Mouse (Mus musculus) G1E (cell line): ENCODE results near the gene Tas2r110. TPM values are rescaled to one million over a fixed set of nuclear protein-coding genes. Genes with fewer than 3 reads are reported as not detected.

Experiments used
- ATAC-seq: 2 replicates; pipeline ENCODE4 v1.8.0; 2016; ENCODE audit warnings: mild to moderate bottlenecking; ENCODE audit not compliant: insufficient number of reproducible peaks, poor library complexity, low FRiP score, severe bottlenecking; ENCODE audit errors: extremely low read depth
- DNase-seq: peaks from one replicate; pipeline ENCODE4 v3.0.0; 2012; ENCODE audit warnings: low spot score
- H3K27me3 ChIP-seq: 2 replicates; pipeline ENCODE4 v1.6.1; 2012; ENCODE audit warnings: mild to moderate bottlenecking, low read length, inconsistent platforms; ENCODE audit not compliant: insufficient read depth
- H3K36me3 ChIP-seq: replicated peaks from 2 replicates; pipeline ENCODE3; 2012; ENCODE audit warnings: mild to moderate bottlenecking, inconsistent platforms
- H3K4me1 ChIP-seq: 2 replicates; pipeline ENCODE4 v1.6.1; 2012; ENCODE audit warnings: low read depth, low read length, inconsistent platforms, mixed read lengths; ENCODE audit not compliant: insufficient read depth
- H3K4me3 ChIP-seq: 2 replicates; pipeline ENCODE4 v1.5.1; 2012; ENCODE audit warnings: low read depth, mild to moderate bottlenecking, inconsistent platforms, low read length, moderate library complexity, mixed read lengths
- H3K9me3 ChIP-seq: replicated peaks from 2 replicates; pipeline ENCODE4 v1.6.1; 2012; ENCODE audit warnings: inconsistent platforms
- CTCF ChIP-seq: IDR thresholded peaks from 2 replicates; pipeline ENCODE4 v1.5.1; 2012; ENCODE audit warnings: low read depth, low read length, inconsistent platforms, mixed read lengths
- GATA1 ChIP-seq: IDR thresholded peaks from 2 replicates; pipeline ENCODE4 v1.6.1; 2012; ENCODE audit warnings: borderline replicate concordance, low read length, inconsistent platforms, mixed read lengths
- GATA2 ChIP-seq: IDR thresholded peaks from 2 replicates; pipeline ENCODE4 v1.6.1; 2012; ENCODE audit warnings: low read depth, low read length, inconsistent platforms, borderline replicate concordance
- POLR2AphosphoS5 ChIP-seq: IDR thresholded peaks from 2 replicates; pipeline ENCODE4 v1.6.1; 2012; ENCODE audit warnings: low read depth, low read length, inconsistent platforms; ENCODE audit not compliant: insufficient replicate concordance
- TAL1 ChIP-seq: conservative IDR thresholded peaks from 2 replicates; pipeline ENCODE4 v1.6.1; 2012; ENCODE audit warnings: low read depth, low read length, inconsistent platforms, mixed read lengths
- polyA plus RNA-seq: library from polyadenylated mRNA; stranded (reverse); fragments of >175 nt; gene quantifications from 2 replicates; pipeline ENCODE4 v1.2.3, GENCODE M21; 2012
- total RNA-seq, 2 experiments: library from RNA; stranded (forward) in 1 of 2; stranded (reverse) in 1 of 2; fragments of 200-1000 nt in 1 of 2; fragments of >200 nt in 1 of 2; fragmentation: Nextera tagmentation in 1 of 2; gene quantifications; 2 replicates each; pipeline ENCODE4 v1.2.3; 2014 to 2017

The Tas2r110 gene
- total RNA-seq (2014; fragmentation: Nextera tagmentation) (not detected in 2 replicates), total RNA-seq (2017) (0.33 TPM in 1 of 2 replicates, not detected in the other), polyA plus RNA-seq (not detected in 2 replicates)

- Histone ChIP-seq H3K4me1 (no peaks in the 10 kb centered on the region), H3K27me3 (no peaks in the 10 kb centered on the region), H3K9me3 (no peaks in the 10 kb centered on the region), H3K36me3 (no peaks in the 10 kb centered on the region), H3K4me3 (no peak within 1 kb of the TSS)
- DNase-seq (no peak), ATAC-seq (no peak)
- no peak for TF ChIP-seq CTCF
- no peak for TF ChIP-seq TAL1
- TF ChIP-seq GATA2: no peak
- no peak for TF ChIP-seq POLR2AphosphoS5
- no peak for TF ChIP-seq GATA1
Observed at GRCm38 (mm10) chr6:132867708-132868107, at the start of gene Tas2r110. Gene Tas2r110, plus strand, starts transcription at chr6:132868008.

GRCm38 (mm10) chr6:132846842-132847241 lies 21.0 kb upstream of the Tas2r110 start, which contains the start of gene Tas2r123:
Gene Tas2r123, plus strand, starts transcription at chr6:132847142.
- no peak for ATAC-seq
- no peak for DNase-seq
- Histone ChIP-seq H3K4me3 (no peak within 1 kb of the TSS), H3K9me3 (no peaks in the 10 kb centered on the region), H3K36me3 (no peaks in the 10 kb centered on the region), H3K27me3 (no peaks in the 10 kb centered on the region), H3K4me1 (no peaks in the 10 kb centered on the region)
- TF ChIP-seq CTCF (no peak), GATA1 (no peak), GATA2 (no peak), TAL1 (no peak), POLR2AphosphoS5 (no peak)

GRCm38 (mm10) chr6:132855138-132855537 lies 12.7 kb upstream of the Tas2r110 start, which contains the start of gene Tas2r116:
Gene Tas2r116, plus strand, starts transcription at chr6:132855438.
- no peaks in the 10 kb centered on the region; the same call in 1 of the 2 replicates for H3K9me3 ChIP-seq
- H3K27me3 ChIP-seq: no peaks in the 10 kb centered on the region
- H3K4me3 ChIP-seq: no peak within 1 kb of the TSS
- H3K4me1 ChIP-seq: no peaks in the 10 kb centered on the region
- H3K36me3 ChIP-seq: no peaks in the 10 kb centered on the region
- DNase-seq (no peak), ATAC-seq (no peak)
- TF ChIP-seq TAL1 (no peak), GATA2 (no peak), POLR2AphosphoS5 (no peak), GATA1 (no peak), CTCF (no peak)

GRCm38 (mm10) chr6:132892711-132893110 lies 24.9 kb downstream of the Tas2r110 start, which contains the start of gene Tas2r113:
Gene Tas2r113, plus strand, starts transcription at chr6:132893011.
- DNase-seq (no peak), ATAC-seq (no peak)
- H3K4me3 ChIP-seq: no peak within 1 kb of the TSS
- no peaks in the 10 kb centered on the region for H3K4me1 ChIP-seq
- H3K36me3 ChIP-seq: no peaks in the 10 kb centered on the region
- H3K27me3 ChIP-seq: no peaks in the 10 kb centered on the region
- H3K9me3 ChIP-seq: no peaks in the 10 kb centered on the region
- TF ChIP-seq POLR2AphosphoS5 (no peak), CTCF (no peak), GATA1 (no peak), GATA2 (no peak), TAL1 (no peak)

- Histone ChIP-seq H3K36me3 (no peaks in the 10 kb centered on the region), H3K27me3 (no peaks in the 10 kb centered on the region), H3K4me3 (no peak within 1 kb of the TSS), H3K9me3 (no peaks in the 10 kb centered on the region), H3K4me1 (no peaks in the 10 kb centered on the region)
- ATAC-seq (no peak), DNase-seq (no peak)
- no peak for TF ChIP-seq TAL1
- no peak for TF ChIP-seq CTCF
- no peak for TF ChIP-seq POLR2AphosphoS5
- no peak for TF ChIP-seq GATA1
Observed at GRCm38 (mm10) chr6:132909351-132909750, 41.5 kb downstream of the Tas2r110 start, which contains the start of gene Tas2r125. Gene Tas2r125, plus strand, starts transcription at chr6:132909651.

Other genes with a start within 250 kb of the Tas2r110 start
- not detected in 2 replicates for gene A630073D07Rik, start 216.5 kb upstream of the Tas2r110 start, total RNA-seq (2014; fragmentation: Nextera tagmentation)
- gene A630073D07Rik, start 216.5 kb upstream of the Tas2r110 start, total RNA-seq (2017): 0.16 TPM in 1 of 2 replicates, not detected in the other
- not detected in 2 replicates for gene A630073D07Rik, start 216.5 kb upstream of the Tas2r110 start, polyA plus RNA-seq
- gene Tas2r120, start 211.1 kb upstream of the Tas2r110 start, total RNA-seq (2014; fragmentation: Nextera tagmentation): not detected in 2 replicates
- 0.12 TPM in 1 of 2 replicates, not detected in the other for gene Tas2r120, start 211.1 kb upstream of the Tas2r110 start, total RNA-seq (2017)
- gene Tas2r120, start 211.1 kb upstream of the Tas2r110 start, polyA plus RNA-seq: not detected in 2 replicates
- gene Tas2r121, start 167.0 kb upstream of the Tas2r110 start, total RNA-seq (2014; fragmentation: Nextera tagmentation): not detected in 2 replicates
- not detected in 2 replicates for gene Tas2r121, start 167.0 kb upstream of the Tas2r110 start, total RNA-seq (2017)
- not detected in 2 replicates for gene Tas2r121, start 167.0 kb upstream of the Tas2r110 start, polyA plus RNA-seq
- gene Tas2r122, start 156.1 kb upstream of the Tas2r110 start, total RNA-seq (2014; fragmentation: Nextera tagmentation): not detected in 2 replicates
- not detected in 2 replicates for gene Tas2r122, start 156.1 kb upstream of the Tas2r110 start, total RNA-seq (2017)
- not detected in 2 replicates for gene Tas2r122, start 156.1 kb upstream of the Tas2r110 start, polyA plus RNA-seq
- gene Tas2r115, start 130.0 kb upstream of the Tas2r110 start, total RNA-seq (2014; fragmentation: Nextera tagmentation): not detected in 2 replicates
- not detected in 2 replicates for gene Tas2r115, start 130.0 kb upstream of the Tas2r110 start, total RNA-seq (2017)
- not detected in 2 replicates for gene Tas2r115, start 130.0 kb upstream of the Tas2r110 start, polyA plus RNA-seq
- not detected in 2 replicates for gene Tas2r124, start 113.3 kb upstream of the Tas2r110 start, total RNA-seq (2014; fragmentation: Nextera tagmentation)
- 0.16 TPM in 1 of 2 replicates, not detected in the other for gene Tas2r124, start 113.3 kb upstream of the Tas2r110 start, total RNA-seq (2017)
- not detected in 2 replicates for gene Tas2r124, start 113.3 kb upstream of the Tas2r110 start, polyA plus RNA-seq
- not detected in 2 replicates for gene Tas2r102, start 105.9 kb upstream of the Tas2r110 start, total RNA-seq (2014; fragmentation: Nextera tagmentation)
- not detected in 2 replicates for gene Tas2r102, start 105.9 kb upstream of the Tas2r110 start, total RNA-seq (2017)
- not detected in 2 replicates for gene Tas2r102, start 105.9 kb upstream of the Tas2r110 start, polyA plus RNA-seq
- gene Tas2r136, start 89.8 kb upstream of the Tas2r110 start, total RNA-seq (2014; fragmentation: Nextera tagmentation): not detected in 2 replicates
- gene Tas2r136, start 89.8 kb upstream of the Tas2r110 start, total RNA-seq (2017): 0.11 TPM in 1 of 2 replicates, not detected in the other
- not detected in 2 replicates for gene Tas2r136, start 89.8 kb upstream of the Tas2r110 start, polyA plus RNA-seq
- not detected in 2 replicates for gene Tas2r117, start 65.2 kb upstream of the Tas2r110 start, total RNA-seq (2014; fragmentation: Nextera tagmentation)
- gene Tas2r117, start 65.2 kb upstream of the Tas2r110 start, total RNA-seq (2017): not detected in 2 replicates
- gene Tas2r117, start 65.2 kb upstream of the Tas2r110 start, polyA plus RNA-seq: not detected in 2 replicates
- gene Tas2r123, start 20.9 kb upstream of the Tas2r110 start, total RNA-seq (2014; fragmentation: Nextera tagmentation): not detected in 2 replicates
- 0.16 and 0.23 TPM in 2 replicates for gene Tas2r123, start 20.9 kb upstream of the Tas2r110 start, total RNA-seq (2017)
- gene Tas2r123, start 20.9 kb upstream of the Tas2r110 start, polyA plus RNA-seq: not detected in 2 replicates
- gene Tas2r116, start 12.6 kb upstream of the Tas2r110 start, total RNA-seq (2014; fragmentation: Nextera tagmentation): not detected in 2 replicates
- gene Tas2r116, start 12.6 kb upstream of the Tas2r110 start, total RNA-seq (2017): 0.16 TPM in 1 of 2 replicates, not detected in the other
- not detected in 2 replicates for gene Tas2r116, start 12.6 kb upstream of the Tas2r110 start, polyA plus RNA-seq
- gene Tas2r113, start 25.0 kb downstream of the Tas2r110 start, total RNA-seq (2014; fragmentation: Nextera tagmentation): not detected in 2 replicates
- 0.11 TPM in 1 of 2 replicates, not detected in the other for gene Tas2r113, start 25.0 kb downstream of the Tas2r110 start, total RNA-seq (2017)
- not detected in 2 replicates for gene Tas2r113, start 25.0 kb downstream of the Tas2r110 start, polyA plus RNA-seq
- not detected in 2 replicates for gene Tas2r125, start 41.6 kb downstream of the Tas2r110 start, total RNA-seq (2014; fragmentation: Nextera tagmentation)
- not detected in 2 replicates for gene Tas2r125, start 41.6 kb downstream of the Tas2r110 start, total RNA-seq (2017)
- gene Tas2r125, start 41.6 kb downstream of the Tas2r110 start, polyA plus RNA-seq: not detected in 2 replicates
- not detected in 2 replicates for gene Tas2r129, start 83.1 kb downstream of the Tas2r110 start, total RNA-seq (2014; fragmentation: Nextera tagmentation)
- gene Tas2r129, start 83.1 kb downstream of the Tas2r110 start, total RNA-seq (2017): 0.11 TPM in 1 of 2 replicates, not detected in the other
- not detected in 2 replicates for gene Tas2r129, start 83.1 kb downstream of the Tas2r110 start, polyA plus RNA-seq
- gene Tas2r131, start 89.9 kb downstream of the Tas2r110 start, total RNA-seq (2014; fragmentation: Nextera tagmentation): not detected in 2 replicates
- not detected in 2 replicates for gene Tas2r131, start 89.9 kb downstream of the Tas2r110 start, total RNA-seq (2017)
- gene Tas2r131, start 89.9 kb downstream of the Tas2r110 start, polyA plus RNA-seq: not detected in 2 replicates
- not detected in 2 replicates for gene Tas2r109, start 113.0 kb downstream of the Tas2r110 start, total RNA-seq (2014; fragmentation: Nextera tagmentation)
- gene Tas2r109, start 113.0 kb downstream of the Tas2r110 start, total RNA-seq (2017): 0.11 TPM in 1 of 2 replicates, not detected in the other
- gene Tas2r109, start 113.0 kb downstream of the Tas2r110 start, polyA plus RNA-seq: not detected in 2 replicates
- gene Tas2r103, start 169.1 kb downstream of the Tas2r110 start, total RNA-seq (2014; fragmentation: Nextera tagmentation): not detected in 2 replicates
- gene Tas2r103, start 169.1 kb downstream of the Tas2r110 start, total RNA-seq (2017): not detected in 2 replicates
- not detected in 2 replicates for gene Tas2r103, start 169.1 kb downstream of the Tas2r110 start, polyA plus RNA-seq
- not detected in 2 replicates for gene Tas2r140, start 187.8 kb downstream of the Tas2r110 start, total RNA-seq (2014; fragmentation: Nextera tagmentation)
- not detected in 2 replicates for gene Tas2r140, start 187.8 kb downstream of the Tas2r110 start, total RNA-seq (2017)
- gene Tas2r140, start 187.8 kb downstream of the Tas2r110 start, polyA plus RNA-seq: not detected in 2 replicates
- 67.6 and 107 TPM in 2 replicates for gene Smim10l1, start 236.9 kb downstream of the Tas2r110 start, total RNA-seq (2014; fragmentation: Nextera tagmentation)
- 103 and 133 TPM in 2 replicates for gene Smim10l1, start 236.9 kb downstream of the Tas2r110 start, total RNA-seq (2017)
- gene Smim10l1, start 236.9 kb downstream of the Tas2r110 start, polyA plus RNA-seq: 54.8 and 67.7 TPM in 2 replicates